Mouse (Mus musculus): ENCODE measurements around the gene Lsm4. TPM values are rescaled to one million over a fixed set of nuclear protein-coding genes. Genes with fewer than 3 reads are reported as not detected.
A peak's percentile ranks its signal among the peaks of the same experiment; 100 is the strongest.

Gene Lsm4
- polyA plus RNA-seq, 1 experiment from 2014 or later: 220 TPM

DNA sequence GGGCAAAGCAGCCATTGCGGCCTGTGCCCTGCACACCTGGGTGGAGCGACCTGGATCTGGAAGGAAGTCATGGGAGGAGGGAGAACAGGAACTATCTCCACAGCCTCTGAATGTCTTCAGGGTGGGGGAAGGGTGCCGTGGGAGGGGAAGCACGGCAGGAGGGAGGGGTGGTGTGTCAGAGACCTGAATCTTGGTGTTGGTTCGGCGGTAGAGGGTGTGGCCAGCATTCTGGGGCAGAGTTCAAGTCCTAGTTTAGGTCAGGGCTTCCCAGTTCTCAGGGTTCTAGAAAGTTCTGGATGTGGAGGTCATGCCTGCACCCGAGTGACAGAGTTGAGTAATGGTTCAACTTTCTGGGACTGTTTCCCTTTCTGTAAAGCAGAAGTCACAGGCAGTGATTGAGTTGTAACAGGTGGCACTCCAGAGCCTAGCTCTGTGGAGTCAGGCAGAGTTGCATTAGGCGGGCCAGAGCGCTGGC is 46.8 kb downstream of the Lsm4 start:
- Histone ChIP-seq H3K9ac (ENCODE audit: low read length) (no peak overlapping the region), H3K9me3 (replicated peaks; ENCODE audit: control insufficient read depth, low read length) (no peaks in the 10 kb centered on the region), H3K4me1 (ENCODE audit: control insufficient read depth, insufficient read depth, low read length) (no peaks in the 10 kb centered on the region), H3K36me3 (ENCODE audit: control insufficient read depth, insufficient read depth, low read length) (no peaks in the 10 kb centered on the region), H3K4me2 (ENCODE audit: low read length) (no peak overlapping the region), H3K27ac (ENCODE audit: low read depth, low read length) (no peak overlapping the region), H3K4me3 (ENCODE audit: low read depth, low read length) (no peak overlapping the region), H3K27me3 (replicated peaks; ENCODE audit: control insufficient read depth, insufficient read depth, low read length) (no peaks in the 10 kb centered on the region)
- DNase-seq (ENCODE audit: low spot score) (no peak), ATAC-seq (no peak)
- WGBS: 70% methylated on average over 9 of the region's 9 CpGs

DNA sequence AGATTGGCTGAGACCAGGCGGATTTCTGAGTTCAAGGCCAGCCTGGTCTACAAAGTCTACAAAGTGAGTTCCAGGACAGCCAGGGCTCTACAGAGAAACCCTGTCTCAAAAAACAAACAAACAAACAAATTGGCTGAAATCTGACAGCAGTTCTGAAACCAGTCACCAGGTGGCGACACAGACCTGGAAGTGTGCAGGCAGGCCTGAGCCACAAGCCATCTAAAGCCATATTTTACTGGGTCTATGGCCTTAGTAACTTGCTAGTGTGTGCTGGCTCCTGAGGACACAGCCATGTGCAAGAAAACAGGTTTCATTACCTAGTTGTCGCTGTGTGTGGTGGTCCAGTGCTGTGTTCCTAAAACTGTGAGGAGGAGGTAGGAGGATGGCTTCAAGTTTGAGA is 47.7 kb downstream of the Lsm4 start:
- Histone ChIP-seq H3K27ac (ENCODE audit: low read depth, low read length) (no peak overlapping the region), H3K27me3 (replicated peaks; ENCODE audit: control insufficient read depth, insufficient read depth, low read length) (no peaks in the 10 kb centered on the region), H3K9me3 (replicated peaks; ENCODE audit: control insufficient read depth, low read length) (no peaks in the 10 kb centered on the region), H3K4me3 (ENCODE audit: low read depth, low read length) (no peak overlapping the region), H3K36me3 (ENCODE audit: control insufficient read depth, insufficient read depth, low read length) (no peaks in the 10 kb centered on the region), H3K4me1 (ENCODE audit: control insufficient read depth, insufficient read depth, low read length) (no peaks in the 10 kb centered on the region), H3K4me2 (ENCODE audit: low read length) (no peak overlapping the region), H3K9ac (ENCODE audit: low read length) (no peak overlapping the region)
- DNase-seq (ENCODE audit: low spot score) (peak; percentile 83), ATAC-seq (0 out of 2 replicates have a peak, but pooled peaks have one; percentile 60)
- 3% methylated on average over 3 of the region's 3 CpGs for WGBS

DNA sequence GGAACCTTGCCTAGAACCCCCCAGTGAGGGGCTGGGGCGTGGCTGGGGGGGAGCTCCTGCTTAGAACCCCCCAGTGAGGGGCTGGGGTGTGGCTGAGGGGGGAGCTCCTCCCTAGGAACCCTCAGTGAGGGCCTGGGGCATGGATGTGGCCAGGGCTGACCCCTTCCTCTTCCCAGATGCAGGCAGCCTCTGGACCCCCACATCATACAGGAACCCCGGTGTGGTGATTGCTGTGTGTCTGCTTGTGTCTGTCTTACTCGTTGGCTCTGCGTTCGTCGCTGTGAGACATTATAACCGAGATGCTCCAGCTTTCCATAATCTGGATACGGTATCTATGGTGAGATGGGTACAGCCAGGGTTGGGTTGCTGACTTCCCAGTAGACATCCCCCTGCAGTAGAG is 48.6 kb downstream of the Lsm4 start:
- Histone ChIP-seq H3K9me3 (replicated peaks; ENCODE audit: control insufficient read depth, low read length) (no peaks in the 10 kb centered on the region), H3K4me3 (ENCODE audit: low read depth, low read length) (no peak overlapping the region), H3K4me2 (ENCODE audit: low read length) (no peak overlapping the region), H3K27me3 (replicated peaks; ENCODE audit: control insufficient read depth, insufficient read depth, low read length) (0 out of 2 replicates have a peak, but pooled peaks cover 3% of the 10 kb centered on the region), H3K9ac (ENCODE audit: low read length) (no peak overlapping the region; the same call in 1 of the 2 replicates), H3K36me3 (ENCODE audit: control insufficient read depth, insufficient read depth, low read length) (no peaks in the 10 kb centered on the region), H3K4me1 (ENCODE audit: control insufficient read depth, insufficient read depth, low read length) (no peaks in the 10 kb centered on the region), H3K27ac (ENCODE audit: low read depth, low read length) (no peak overlapping the region)
- 85% methylated on average over 8 of the region's 8 CpGs for WGBS
- no peak for ATAC-seq
- no peak for DNase-seq (ENCODE audit: low spot score)

DNA sequence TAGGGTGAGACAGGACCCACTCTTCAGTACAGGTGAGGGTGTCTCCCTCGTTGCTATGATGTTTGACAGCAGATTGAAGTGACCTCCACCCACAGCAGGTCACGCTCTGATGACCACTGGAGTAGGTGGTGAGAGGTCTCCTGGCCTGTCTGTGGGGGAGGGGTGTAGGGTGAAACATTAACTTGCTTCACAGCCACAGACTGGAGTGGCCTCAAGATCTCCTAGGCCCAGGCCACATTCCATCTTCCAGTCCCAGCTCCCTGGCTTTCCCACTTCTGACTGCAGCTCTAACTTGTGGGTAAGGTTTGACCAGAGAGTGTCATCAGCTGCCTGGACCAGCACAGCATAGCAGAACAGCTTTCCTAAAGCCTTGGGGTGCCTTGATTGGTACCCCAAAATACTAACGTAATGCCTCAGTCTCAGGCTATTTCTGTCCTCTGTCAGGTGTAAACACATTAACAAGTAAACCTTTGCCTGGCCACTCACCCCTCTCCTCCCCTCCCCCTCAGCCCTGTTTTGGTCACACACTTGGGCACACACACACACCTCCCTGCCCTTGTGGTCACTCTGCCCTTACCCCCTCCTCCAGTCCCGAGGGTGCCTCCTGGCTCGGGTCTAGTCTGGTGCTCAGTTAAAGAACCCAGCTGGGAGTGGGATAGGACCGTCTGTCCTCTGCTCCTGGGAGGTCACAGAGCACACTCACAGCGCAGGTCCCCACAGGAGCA is 50.6 kb downstream of the Lsm4 start, which contains the start of gene Pde4c:
Pde4c (plus strand) TSS at position 235 of the 725 bp plus-strand sequence.
- ATAC-seq (no peak), DNase-seq (ENCODE audit: low spot score) (no peak)
- H3K9ac ChIP-seq (ENCODE audit: low read length): no peak within 1 kb of the TSS
- H3K4me1 ChIP-seq (ENCODE audit: control insufficient read depth, insufficient read depth, low read length): no peaks in the 10 kb centered on the region
- no peak within 1 kb of the TSS for H3K4me2 ChIP-seq (ENCODE audit: low read length)
- H3K4me3 ChIP-seq (ENCODE audit: low read depth, low read length): no peak within 1 kb of the TSS
- peaks cover 10% of the 10 kb centered on the region; the same call in 1 of the 2 replicates for H3K27me3 ChIP-seq (replicated peaks; ENCODE audit: control insufficient read depth, insufficient read depth, low read length)
- no peaks in the 10 kb centered on the region for H3K9me3 ChIP-seq (replicated peaks; ENCODE audit: control insufficient read depth, low read length)
- WGBS: 72% methylated on average over 7 of the region's 7 CpGs
- no peaks in the 10 kb centered on the region for H3K36me3 ChIP-seq (ENCODE audit: control insufficient read depth, insufficient read depth, low read length)
- no peak within 1 kb of the TSS for H3K27ac ChIP-seq (ENCODE audit: low read depth, low read length)

DNA sequence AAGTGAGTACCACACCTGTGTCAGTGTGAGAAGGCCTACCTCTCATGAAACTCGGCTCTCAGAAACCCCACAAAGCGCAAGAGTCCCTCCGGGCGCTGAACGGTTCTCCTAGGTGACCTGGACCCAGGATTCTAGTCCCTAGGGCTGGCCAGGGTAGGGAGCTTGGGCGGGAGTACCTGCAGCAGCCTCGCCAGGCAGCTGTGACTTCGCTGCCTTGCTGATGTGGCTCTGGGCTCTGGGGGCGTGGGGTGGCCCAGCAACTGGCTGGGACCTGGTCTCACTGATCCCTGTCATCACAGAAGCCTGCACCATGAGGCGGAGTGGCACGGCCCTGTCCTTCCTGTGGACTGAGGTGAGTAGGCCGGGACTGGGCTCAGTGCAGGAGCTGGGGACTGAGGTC is 51.2 kb downstream of the Lsm4 start:
- no peak overlapping the region for H3K9ac ChIP-seq (ENCODE audit: low read length)
- 77% methylated on average over 12 of the region's 12 CpGs for WGBS
- ATAC-seq: no peak

DNA sequence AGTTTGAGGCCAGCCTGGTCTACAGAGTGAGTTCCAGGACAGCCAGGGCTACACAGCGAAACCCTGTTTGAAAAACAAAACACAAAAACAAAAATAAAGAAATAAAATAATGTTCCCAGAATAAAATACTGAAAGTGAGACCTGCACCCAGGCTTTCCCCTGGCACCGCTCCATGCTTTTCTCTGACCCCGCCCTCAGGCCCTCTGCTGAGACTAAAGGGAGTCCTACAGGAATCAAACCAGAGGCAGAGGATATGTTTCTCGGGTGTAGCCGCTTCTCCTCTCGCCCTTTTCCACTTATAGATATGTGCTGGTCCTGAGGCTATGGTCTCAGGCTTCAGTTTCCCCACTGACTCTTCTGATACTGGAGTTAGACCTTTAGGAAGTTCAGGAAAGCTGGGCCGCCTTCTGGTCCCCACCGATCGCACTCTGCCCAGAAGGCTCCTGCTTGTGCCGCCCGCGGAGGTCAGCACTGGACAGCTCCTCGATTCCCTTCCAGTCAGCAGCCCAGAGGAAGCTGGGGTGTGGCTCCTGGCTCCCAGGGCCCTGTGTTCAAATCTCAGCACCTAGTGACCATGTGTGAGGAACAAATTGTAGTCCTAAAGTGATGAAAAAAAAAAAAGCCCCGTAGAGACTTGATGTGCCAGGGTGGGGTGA is 52.9 kb downstream of the Lsm4 start:
- no peaks in the 10 kb centered on the region for H3K9me3 ChIP-seq (replicated peaks; ENCODE audit: control insufficient read depth, low read length)
- H3K4me3 ChIP-seq (ENCODE audit: low read depth, low read length): no peak overlapping the region
- H3K4me2 ChIP-seq (ENCODE audit: low read length): no peak overlapping the region
- no peaks in the 10 kb centered on the region for H3K4me1 ChIP-seq (ENCODE audit: control insufficient read depth, insufficient read depth, low read length)
- no peaks in the 10 kb centered on the region for H3K36me3 ChIP-seq (ENCODE audit: control insufficient read depth, insufficient read depth, low read length)
- WGBS: 25% methylated on average over 14 of the region's 14 CpGs
- no peak overlapping the region for H3K27ac ChIP-seq (ENCODE audit: low read depth, low read length)
- DNase-seq (ENCODE audit: low spot score) (no peak), ATAC-seq (no peak)
- H3K27me3 ChIP-seq (replicated peaks; ENCODE audit: control insufficient read depth, insufficient read depth, low read length): peaks cover 21% of the 10 kb centered on the region
- no peak overlapping the region for H3K9ac ChIP-seq (ENCODE audit: low read length)

More for the DNA sequence above, 51.2 kb downstream of the Lsm4 start:
- Histone ChIP-seq H3K4me3 (ENCODE audit: low read depth, low read length) (no peak overlapping the region), H3K36me3 (ENCODE audit: control insufficient read depth, insufficient read depth, low read length) (no peaks in the 10 kb centered on the region), H3K27me3 (replicated peaks; ENCODE audit: control insufficient read depth, insufficient read depth, low read length) (peaks cover 10% of the 10 kb centered on the region; the same call in 1 of the 2 replicates), H3K4me2 (ENCODE audit: low read length) (no peak overlapping the region), H3K4me1 (ENCODE audit: control insufficient read depth, insufficient read depth, low read length) (no peaks in the 10 kb centered on the region), H3K9me3 (replicated peaks; ENCODE audit: control insufficient read depth, low read length) (no peaks in the 10 kb centered on the region), H3K27ac (ENCODE audit: low read depth, low read length) (no peak overlapping the region)
- no peak for DNase-seq (ENCODE audit: low spot score)

DNA sequence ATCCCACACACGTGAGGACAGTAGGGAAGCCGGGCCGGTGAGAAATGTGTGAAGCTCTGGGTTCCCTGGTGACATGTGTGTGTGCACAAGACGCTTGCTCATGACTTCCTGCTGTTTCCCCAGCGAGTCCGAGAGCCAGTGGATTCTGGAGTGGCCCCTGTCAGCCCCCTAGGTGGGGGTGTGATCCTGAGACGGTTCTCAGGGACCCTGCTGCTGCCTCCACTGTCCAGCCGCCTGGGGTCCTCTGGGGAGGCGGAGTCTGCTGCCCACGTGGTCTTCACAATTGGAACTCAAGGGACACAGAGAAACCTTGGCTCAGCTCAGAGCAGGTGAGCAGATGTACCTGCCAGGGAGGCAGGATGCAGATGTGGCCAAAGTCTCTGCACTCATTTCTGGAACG is 53.7 kb downstream of the Lsm4 start:
- Histone ChIP-seq H3K4me1 (ENCODE audit: control insufficient read depth, insufficient read depth, low read length) (no peaks in the 10 kb centered on the region), H3K4me3 (ENCODE audit: low read depth, low read length) (no peak overlapping the region), H3K36me3 (ENCODE audit: control insufficient read depth, insufficient read depth, low read length) (no peaks in the 10 kb centered on the region), H3K9me3 (replicated peaks; ENCODE audit: control insufficient read depth, low read length) (no peaks in the 10 kb centered on the region), H3K27ac (ENCODE audit: low read depth, low read length) (no peak overlapping the region), H3K9ac (ENCODE audit: low read length) (no peak overlapping the region), H3K4me2 (ENCODE audit: low read length) (no peak overlapping the region), H3K27me3 (replicated peaks; ENCODE audit: control insufficient read depth, insufficient read depth, low read length) (peaks cover 21% of the 10 kb centered on the region)
- no peak for ATAC-seq
- no peak for DNase-seq (ENCODE audit: low spot score)
- 38% methylated on average over 11 of the region's 11 CpGs for WGBS

All from forebrain, embryonic 14.5 days (tissue).